Mouse (Mus musculus) liver, embryonic 15.5 days (tissue): ENCODE measurements around the gene Hnrnpa0. TPM values are rescaled to one million over a fixed set of nuclear protein-coding genes. Genes with fewer than 3 reads are reported as not detected.

Experiments
- ATAC-seq: fragments of 200-750 bp; cut with Nextera tagmentation; 2 replicates; pipeline ENCODE4 v1.8.0; 2017; ENCODE audit warnings: moderate number of reproducible peaks, mild to moderate bottlenecking, moderate library complexity; ENCODE audit not compliant: insufficient read depth
- H3K27ac ChIP-seq: fragments of 300-500 bp; sonication (generic); replicated peaks from 2 replicates; pipeline ENCODE4 v1.5.1; 2015; ENCODE audit warnings: mild to moderate bottlenecking, inconsistent platforms
- H3K27me3 ChIP-seq: fragments of 300-500 bp; sonication (generic); 2 replicates; pipeline ENCODE4 v1.6.1; 2015; ENCODE audit warnings: mild to moderate bottlenecking, inconsistent platforms
- H3K36me3 ChIP-seq: fragments of 300-500 bp; sonication (generic); replicated peaks from 2 replicates; pipeline ENCODE4 v1.6.1; 2015; ENCODE audit warnings: moderate library complexity, mild to moderate bottlenecking, inconsistent platforms
- H3K4me1 ChIP-seq: fragments of 300-500 bp; sonication (generic); replicated peaks from 2 replicates; pipeline ENCODE4 v1.6.1; 2015; ENCODE audit warnings: inconsistent platforms
- H3K4me2 ChIP-seq: fragments of 300-500 bp; sonication (generic); 2 replicates; pipeline ENCODE4 v1.6.1; 2015; ENCODE audit warnings: moderate library complexity, mild to moderate bottlenecking, inconsistent platforms
- H3K4me3 ChIP-seq: fragments of 300-500 bp; sonication (generic); replicated peaks from 2 replicates; pipeline ENCODE4 v1.5.1; 2015; ENCODE audit warnings: mild to moderate bottlenecking, inconsistent platforms
- H3K9ac ChIP-seq: fragments of 300-500 bp; sonication (generic); 2 replicates; pipeline ENCODE4 v1.6.1; 2015; ENCODE audit warnings: moderate library complexity, mild to moderate bottlenecking, inconsistent platforms
- H3K9me3 ChIP-seq: fragments of 300-500 bp; sonication (generic); replicated peaks from 2 replicates; pipeline ENCODE4 v1.6.1; 2016; ENCODE audit warnings: inconsistent platforms
- WGBS: fragments of 180-500 bp; shearing (Covaris S2); methylation state at CpG from one replicate; pipeline ENCODE4 v1.1.7; 2015; ENCODE audit warnings: mixed read lengths; ENCODE audit not compliant: insufficient replicate concordance; 5-methylcytosine and 5-hydroxymethylcytosine counted together
- polyA plus RNA-seq: library from polyadenylated mRNA; unstranded; fragments of >200 nt; fragmentation: Nextera tagmentation; extraction: Ambion mirVana; gene quantifications from 2 replicates; pipeline ENCODE4 v1.2.1, GENCODE M21; 2015

Gene Hnrnpa0
- polyA plus RNA-seq, 1 experiment from 2014 or later = 6.2 TPM

DNA sequence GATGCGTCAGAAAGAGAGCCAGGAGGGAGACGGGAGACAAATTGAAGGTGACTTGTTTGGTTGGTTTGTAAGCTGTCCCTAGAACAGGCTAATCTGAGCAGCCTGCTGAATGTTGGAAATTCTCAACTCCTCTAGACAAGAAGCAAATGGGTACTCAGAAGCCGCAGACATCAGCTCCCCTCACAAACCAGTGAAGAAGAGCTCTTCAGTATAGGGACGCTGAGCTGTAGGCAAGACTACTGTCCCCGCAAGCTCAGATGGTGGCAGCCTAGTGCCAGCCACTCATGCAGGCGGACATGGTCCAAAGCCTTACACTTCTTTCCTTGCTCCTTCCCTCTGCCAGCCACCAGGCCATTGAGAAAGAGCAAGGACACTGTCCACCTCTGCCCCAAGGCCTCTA lies 17.1 kb downstream of the Hnrnpa0 start:
- Histone ChIP-seq H3K4me1 (peaks cover 9% of the 10 kb centered on the region), H3K4me2 (no peak overlapping the region), H3K9ac (no peak overlapping the region), H3K27me3 (peaks cover 53% of the 10 kb centered on the region), H3K36me3 (no peaks in the 10 kb centered on the region), H3K4me3 (no peak overlapping the region), H3K9me3 (no peaks in the 10 kb centered on the region), H3K27ac (no peak overlapping the region)
- no peak for ATAC-seq
- 74% methylated on average over 6 of the region's 6 CpGs for WGBS

DNA sequence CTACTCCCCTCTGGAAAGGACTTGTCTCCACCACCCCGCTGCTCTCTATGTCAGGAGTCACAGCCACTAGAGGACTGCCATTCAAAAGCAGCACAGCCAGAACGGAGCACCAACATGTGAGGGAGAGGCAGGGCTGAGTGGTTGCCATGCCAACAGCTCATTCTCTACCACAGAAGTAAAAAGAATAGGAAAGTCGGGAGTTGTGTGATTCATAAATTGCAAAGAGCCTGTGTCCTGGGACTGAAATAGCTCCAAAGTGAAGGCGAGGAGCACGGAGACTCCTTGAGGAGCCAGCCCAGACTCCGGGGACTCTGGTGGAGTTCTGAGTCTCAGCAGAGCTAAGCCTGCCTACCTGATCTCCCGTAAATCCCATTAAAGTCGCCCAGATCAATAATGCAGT lies 37.7 kb downstream of the Hnrnpa0 start:
- Histone ChIP-seq H3K4me1 (no peaks in the 10 kb centered on the region), H3K27ac (no peak overlapping the region), H3K9me3 (no peaks in the 10 kb centered on the region), H3K36me3 (no peaks in the 10 kb centered on the region), H3K4me3 (no peak overlapping the region), H3K27me3 (no peaks in the 10 kb centered on the region), H3K9ac (no peak overlapping the region), H3K4me2 (no peak overlapping the region)
- ATAC-seq = no peak
- 50% methylated on average over 8 of the region's 8 CpGs for WGBS

- Histone ChIP-seq H3K9me3 (no peaks in the 10 kb centered on the region), H3K4me3 (no peak overlapping the region), H3K27ac (no peak overlapping the region), H3K36me3 (no peaks in the 10 kb centered on the region), H3K9ac (no peak overlapping the region), H3K27me3 (no peaks in the 10 kb centered on the region), H3K4me1 (no peaks in the 10 kb centered on the region), H3K4me2 (no peak overlapping the region)
- no peak for ATAC-seq
- 67% methylated on average over 5 of the region's 5 CpGs for WGBS
Measured at GRCm38 (mm10) chr13:58084396-58084795, 44.0 kb downstream of the Hnrnpa0 start.

GRCm38 (mm10) chr13:58083521-58083920 lies 44.8 kb downstream of the Hnrnpa0 start:
- no peak for ATAC-seq

GRCm38 (mm10) chr13:58083048-58083447 lies 45.3 kb downstream of the Hnrnpa0 start:
- 39% methylated on average over 5 of the region's 5 CpGs for WGBS
- no peak for ATAC-seq
- H3K9me3 ChIP-seq = no peaks in the 10 kb centered on the region

More at GRCm38 (mm10) chr13:58083521-58083920, 44.8 kb downstream of the Hnrnpa0 start:
- no peaks in the 10 kb centered on the region for H3K36me3 ChIP-seq
- WGBS = 68% methylated on average over 11 of the region's 11 CpGs
- no peak overlapping the region for H3K9ac ChIP-seq
- H3K4me3 ChIP-seq = no peak overlapping the region
- no peaks in the 10 kb centered on the region for H3K27me3 ChIP-seq
- no peaks in the 10 kb centered on the region for H3K4me1 ChIP-seq
- H3K27ac ChIP-seq = no peak overlapping the region
- H3K4me2 ChIP-seq = no peak overlapping the region
- H3K9me3 ChIP-seq = no peaks in the 10 kb centered on the region

GRCm38 (mm10) chr13:58078361-58078760 lies 50.0 kb downstream of the Hnrnpa0 start:
- Histone ChIP-seq H3K4me3 (no peak overlapping the region), H3K27ac (no peak overlapping the region), H3K4me1 (no peaks in the 10 kb centered on the region), H3K4me2 (no peak overlapping the region), H3K9ac (no peak overlapping the region), H3K9me3 (no peaks in the 10 kb centered on the region), H3K27me3 (no peaks in the 10 kb centered on the region), H3K36me3 (no peaks in the 10 kb centered on the region)
- ATAC-seq = no peak
- 61% methylated on average over 5 of the region's 5 CpGs for WGBS

More at GRCm38 (mm10) chr13:58083048-58083447, 45.3 kb downstream of the Hnrnpa0 start:
- Histone ChIP-seq H3K27me3 (no peaks in the 10 kb centered on the region), H3K4me2 (no peak overlapping the region), H3K36me3 (no peaks in the 10 kb centered on the region), H3K27ac (no peak overlapping the region), H3K9ac (no peak overlapping the region), H3K4me1 (no peaks in the 10 kb centered on the region), H3K4me3 (no peak overlapping the region)

Other genes starting within 250 kb of the Hnrnpa0 start
- gene Spock1, start 220.2 kb downstream of the Hnrnpa0 start, polyA plus RNA-seq = 0.06 and 0.08 TPM in 2 replicates
- gene Klhl3, start 15.0 kb downstream of the Hnrnpa0 start, polyA plus RNA-seq = 1.1 and 1.4 TPM in 2 replicates
- gene Idnk, start 29.1 kb upstream of the Hnrnpa0 start, polyA plus RNA-seq = 17.2 and 18.8 TPM in 2 replicates
- gene Ubqln1, start 87.1 kb upstream of the Hnrnpa0 start, polyA plus RNA-seq = 42.4 and 45.2 TPM in 2 replicates
- 4.7 and 5.9 TPM in 2 replicates for gene Gkap1, start 147.1 kb upstream of the Hnrnpa0 start, polyA plus RNA-seq
- gene Kif27, start 230.6 kb upstream of the Hnrnpa0 start, polyA plus RNA-seq = 0.12 and 0.14 TPM in 2 replicates